ENCODE assay signal across 8 mouse cellular contexts in the genomic region with DNA sequence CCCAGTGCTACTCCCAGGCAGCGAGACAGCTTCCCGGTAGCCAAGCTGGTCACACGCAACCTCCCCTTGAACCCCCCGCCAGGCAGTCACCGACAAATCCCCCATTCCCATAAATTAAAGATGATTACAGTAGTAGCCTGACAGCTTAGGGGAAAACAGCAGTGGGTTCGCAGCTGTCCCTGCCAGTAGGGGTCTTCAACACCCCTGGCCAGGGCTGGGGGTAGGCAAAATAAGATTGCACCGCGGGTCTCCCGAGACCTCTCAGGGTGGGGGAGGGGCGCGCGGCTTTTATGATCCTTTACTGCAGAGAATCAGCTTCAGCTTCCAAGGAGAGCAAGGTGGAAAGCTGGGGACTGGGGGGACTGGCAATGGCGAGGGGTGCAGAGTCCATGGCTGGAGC. TPM values are rescaled to one million over a fixed set of nuclear protein-coding genes. Genes with fewer than 3 reads are reported as not detected.
DNase-seq lines count a peak whose midpoint lies in the region; ATAC-seq and TF ChIP-seq lines count a peak whose summit lies in the region.

No protein-coding gene starts in this region.

- H3K4me2 ChIP-seq in heart, embryonic 12.5 days: peak overlapping the region; percentile 68
- peak overlapping the region; percentile 42 for H3K4me2 ChIP-seq in forebrain, embryonic 16.5 days (ENCODE audit: low read length)
- peak overlapping the region; percentile 51 for H3K4me2 ChIP-seq in midbrain, embryonic 11.5 days

- no peaks in the 10 kb centered on the region for H3K36me3 ChIP-seq in heart, embryonic 12.5 days
- H3K36me3 ChIP-seq in heart, adult 2 months (ENCODE audit: control insufficient read depth, insufficient read depth, low read length): no peaks in the 10 kb centered on the region
- no peaks in the 10 kb centered on the region for H3K36me3 ChIP-seq in forebrain, embryonic 16.5 days (ENCODE audit: control insufficient read depth, insufficient read depth)
- H3K36me3 ChIP-seq in midbrain, embryonic 11.5 days (ENCODE audit: control insufficient read depth, insufficient read depth, low read length): no peaks in the 10 kb centered on the region

- no peak for DNase-seq in heart, adult 2 months
- peak; percentile 47 for DNase-seq in brain, embryonic 14.5 days (ENCODE audit: low read depth)
- peak; percentile 93 for DNase-seq in midbrain, embryonic 11.5 days (ENCODE audit: low spot score, missing footprints)
- no peak for DNase-seq in adrenal gland, adult 2 months
- DNase-seq in adrenal gland, postnatal 25 days: no peak

- peak overlapping the region; percentile 45 for H3K27ac ChIP-seq in heart, embryonic 12.5 days (ENCODE audit: poor library complexity, severe bottlenecking)
- no peak overlapping the region for H3K27ac ChIP-seq in heart, adult 2 months
- H3K27ac ChIP-seq in forebrain, embryonic 16.5 days (ENCODE audit: low read length): no peak overlapping the region
- no peak overlapping the region for H3K27ac ChIP-seq in midbrain, embryonic 11.5 days (ENCODE audit: low read depth, low read length)

- no peaks in the 10 kb centered on the region for H3K79me2 ChIP-seq in heart, adult 2 months (replicated peaks; ENCODE audit: control insufficient read depth, insufficient read depth, low read length)

- ATAC-seq in heart, embryonic 12.5 days (ENCODE audit: insufficient number of reproducible peaks, low FRiP score): no peak
- no peak for ATAC-seq in forebrain, embryonic 16.5 days
- ATAC-seq in midbrain, embryonic 11.5 days (ENCODE audit: low FRiP score): 0 out of 2 replicates have a peak, but pooled peaks have one; percentile 22
- no peak for ATAC-seq in granulocyte monocyte progenitor cell, adult 5-6 weeks (replicated peaks; ENCODE audit: poor library complexity, severe bottlenecking)

- intact Hi-C loops in heart, adult 2 months (cut with DNase I): no loop called here

- H3K4me3 ChIP-seq in heart, embryonic 12.5 days: peak overlapping the region; percentile 36
- no peak overlapping the region for H3K4me3 ChIP-seq in heart, adult 2 months
- H3K4me3 ChIP-seq in forebrain, embryonic 16.5 days (replicated peaks; ENCODE audit: low read length): peak overlapping the region; percentile 19; the same call in 1 of the 2 replicates
- peak overlapping the region; percentile 21 for H3K4me3 ChIP-seq in midbrain, embryonic 11.5 days (ENCODE audit: low read depth, low read length)

- peak overlapping the region; percentile 63 for H3K9ac ChIP-seq in heart, embryonic 12.5 days
- H3K9ac ChIP-seq in heart, adult 2 months (ENCODE audit: low read depth, low read length): no peak overlapping the region
- H3K9ac ChIP-seq in forebrain, embryonic 16.5 days (replicated peaks; ENCODE audit: low read depth, low read length): 0 out of 2 replicates have a peak overlapping the region, but pooled peaks have one; percentile 27
- H3K9ac ChIP-seq in midbrain, embryonic 11.5 days (ENCODE audit: low read length): peak overlapping the region; percentile 44

- H3K9me3 ChIP-seq in heart, embryonic 12.5 days (replicated peaks): no peaks in the 10 kb centered on the region
- H3K9me3 ChIP-seq in forebrain, embryonic 16.5 days (ENCODE audit: control insufficient read depth, low read length): no peaks in the 10 kb centered on the region
- H3K9me3 ChIP-seq in midbrain, embryonic 11.5 days (ENCODE audit: control insufficient read depth, low read length): no peaks in the 10 kb centered on the region

- no peak for TF ChIP-seq CTCF in heart, adult 2 months (IDR thresholded peaks at IDR 0.05)
- no peak for TF ChIP-seq CTCF in brain, embryonic 14.5 days (IDR thresholded peaks at IDR 0.05; ENCODE audit: borderline replicate concordance, extremely low read depth, insufficient read depth, insufficient read length)

- TF ChIP-seq EP300 in heart, adult 2 months (IDR thresholded peaks at IDR 0.05; ENCODE audit: insufficient read depth, low read depth, low read length): no peak

- TF ChIP-seq POLR2A in heart, adult 2 months (IDR thresholded peaks at IDR 0.05; ENCODE audit: insufficient read depth, low read depth, low read length): no peak
- TF ChIP-seq POLR2A in brain, embryonic 14.5 days (IDR thresholded peaks at IDR 0.05; ENCODE audit: borderline replicate concordance, extremely low read depth, insufficient read depth, insufficient read length, poor library complexity, severe bottlenecking): no peak

- peaks cover 71% of the 10 kb centered on the region for H3K4me1 ChIP-seq in heart, embryonic 12.5 days (replicated peaks)
- H3K4me1 ChIP-seq in heart, adult 2 months (ENCODE audit: control insufficient read depth, insufficient read depth, low read length): peaks cover 24% of the 10 kb centered on the region
- H3K4me1 ChIP-seq in forebrain, embryonic 16.5 days (replicated peaks; ENCODE audit: control insufficient read depth, insufficient read depth, low read length): peaks cover 14% of the 10 kb centered on the region
- peaks cover 6% of the 10 kb centered on the region for H3K4me1 ChIP-seq in midbrain, embryonic 11.5 days (ENCODE audit: control insufficient read depth, insufficient read depth, low read length)

- 1% methylated on average over 13 of the region's 13 CpGs for WGBS in heart, embryonic 12.5 days
- 24% methylated on average over 13 of the region's 13 CpGs for WGBS in heart, adult 2 months
- WGBS in forebrain, embryonic 16.5 days: under 1% methylated on average over 13 of the region's 13 CpGs
- under 1% methylated on average over 13 of the region's 13 CpGs for WGBS in midbrain, embryonic 11.5 days

- peaks cover 12% of the 10 kb centered on the region; the same call in 1 of the 2 replicates for H3K27me3 ChIP-seq in heart, embryonic 12.5 days (replicated peaks)
- H3K27me3 ChIP-seq in heart, adult 2 months (ENCODE audit: control insufficient read depth, insufficient read depth, low read length): no peaks in the 10 kb centered on the region
- 0 out of 2 replicates have a peak, but pooled peaks cover 2% of the 10 kb centered on the region for H3K27me3 ChIP-seq in forebrain, embryonic 16.5 days (replicated peaks; ENCODE audit: control insufficient read depth, insufficient read depth, low read length)
- H3K27me3 ChIP-seq in midbrain, embryonic 11.5 days (ENCODE audit: control insufficient read depth, insufficient read depth, low read length): peaks cover 3% of the 10 kb centered on the region; the same call in 1 of the 2 replicates

RNA-seq across cellular contexts. Expression of gene Meox1, which starts 4.4 kb away (rescaled TPM):
- polyA plus RNA-seq in heart, embryonic 12.5 days (2016; fragmentation: Nextera tagmentation; extraction: Ambion mirVana): 22.7 and 24.1 TPM in 2 replicates
- 1 to 10 TPM; 5.6 to 7.3 TPM for total RNA-seq in heart, adult 2 months (2021)
- 7.2 and 15.1 TPM in 2 replicates for polyA plus RNA-seq in heart, adult 2 months (2012; rRNA removed)
- 0.35 and 0.36 TPM in 2 replicates for polyA plus RNA-seq in brain, embryonic 14.5 days (2012; rRNA removed)
- 0.79 and 0.84 TPM in 2 replicates for polyA plus RNA-seq in forebrain, embryonic 16.5 days (2015; fragmentation: Nextera tagmentation; extraction: Ambion mirVana)
- polyA plus RNA-seq in midbrain, embryonic 11.5 days (2014; fragmentation: Nextera tagmentation; extraction: Ambion mirVana): 0.29 TPM in 1 of 2 replicates, not detected in the other
- total RNA-seq in adrenal gland, adult 2 months (2021): 1 to 10 TPM; 1.4 to 5.3 TPM
- polyA plus RNA-seq in adrenal gland, adult 2 months (2012; rRNA removed): 0.57 and 1.2 TPM in 2 replicates
- total RNA-seq in adrenal gland, postnatal 25 days (2021): 4.5 and 5.0 TPM in 2 replicates
- total RNA-seq in granulocyte monocyte progenitor cell, adult 5-6 weeks (2014; fragmentation: Nextera tagmentation): not detected in 2 replicates
- not detected in 2 replicates for total RNA-seq in granulocyte monocyte progenitor cell, adult 5-6 weeks (2017)

Comparison
In these comparisons a context has a peak if more than half of its experiments do, and no peak if none do; other contexts are left out.
1. DNase-seq: peak in brain, embryonic 14.5 days (single experiment) and midbrain, embryonic 11.5 days (single experiment); none in heart, adult 2 months (0 of 2), adrenal gland, adult 2 months (single experiment) and adrenal gland, postnatal 25 days (single experiment).
2. Peak in every context shown above with its lines, with median percentiles within 50 percentile points of each other: H3K4me2 ChIP-seq.